ENCODE assay signal across 8 mouse cellular contexts in genomic region chr9:57129641-57130040, GRCm38 (mm10). TPM values are rescaled to one million over a fixed set of nuclear protein-coding genes. Genes with fewer than 3 reads are reported as not detected.
A peak's percentile ranks its signal among the peaks of the same experiment; 100 is the strongest.
DNase-seq lines count a peak whose midpoint lies in the region; ATAC-seq lines count a peak whose summit lies in the region.

No protein-coding gene starts in this region.

- H3K4me1 ChIP-seq in heart, embryonic 14.5 days (ENCODE audit: control insufficient read depth in 2 of 2, insufficient read depth in 2 of 2, low read length in 2 of 2): peaks cover 5 to 12% of the 10 kb centered on the region in 2 experiments
- H3K4me1 ChIP-seq in brown adipose tissue, adult 24 weeks (ENCODE audit: control insufficient read depth, insufficient read depth, insufficient read length, low read length): no peaks in the 10 kb centered on the region
- peaks cover 20% of the 10 kb centered on the region for H3K4me1 ChIP-seq in hindbrain, embryonic 15.5 days (replicated peaks)
- peaks cover 15% of the 10 kb centered on the region for H3K4me1 ChIP-seq in midbrain, embryonic 13.5 days (replicated peaks)

- peak overlapping the region in 1 of 2 experiments; percentile 83; a peak in 1 of 4 replicates for H3K4me3 ChIP-seq in heart, embryonic 14.5 days (ENCODE audit: control insufficient read depth in 1 of 2, insufficient read depth in 1 of 2, low read depth in 1 of 2, low read length in 2 of 2)
- 0 out of 2 replicates have a peak overlapping the region, but pooled peaks have one; percentile 83 for H3K4me3 ChIP-seq in brown adipose tissue, adult 24 weeks (ENCODE audit: insufficient read depth, low read depth, low read length)
- peak overlapping the region; percentile 80 for H3K4me3 ChIP-seq in hindbrain, embryonic 15.5 days
- H3K4me3 ChIP-seq in midbrain, embryonic 13.5 days (replicated peaks): peak overlapping the region; percentile 56; the same call in 1 of the 2 replicates

- no peaks in the 10 kb centered on the region for H3K27me3 ChIP-seq in heart, embryonic 14.5 days (ENCODE audit: control insufficient read depth, insufficient read depth, low read length)
- no peaks in the 10 kb centered on the region for H3K27me3 ChIP-seq in hindbrain, embryonic 15.5 days
- H3K27me3 ChIP-seq in midbrain, embryonic 13.5 days: no peaks in the 10 kb centered on the region

- H3K9ac ChIP-seq in heart, embryonic 14.5 days (ENCODE audit: low read length): peak overlapping the region; percentile 89; the same call in 1 of the 2 replicates
- H3K9ac ChIP-seq in hindbrain, embryonic 15.5 days: peak overlapping the region; percentile 77; the same call in 1 of the 2 replicates
- H3K9ac ChIP-seq in midbrain, embryonic 13.5 days (replicated peaks): no peak overlapping the region; the same call in 1 of the 2 replicates

- intact Hi-C loops in heart, postnatal 25 days (cut with DNase I): loop anchor here (1.0 to 5.0 kb wide), 5 partner anchors 52 to 237 kb away; partner anchors contain the start of gene Snx33

- no peak for DNase-seq in heart, postnatal 25 days (ENCODE audit: low spot score)
- DNase-seq in frontal cortex, adult 2 months (ENCODE audit: extremely low spot score in 1 of 2, low spot score in 1 of 2): no peak
- DNase-seq in thymus, postnatal 25 days: no peak
- no peak for DNase-seq in right cerebral cortex, postnatal 10 days (ENCODE audit: low spot score in 2 of 2)

- no peak for ATAC-seq in heart, embryonic 14.5 days (ENCODE audit: insufficient number of reproducible peaks, insufficient read depth, low FRiP score, low read depth)
- ATAC-seq in hindbrain, embryonic 15.5 days (ENCODE audit: low FRiP score, low read depth): no peak
- no peak for ATAC-seq in midbrain, embryonic 13.5 days

- H3K36me3 ChIP-seq in heart, embryonic 14.5 days (ENCODE audit: control insufficient read depth, insufficient read depth, low read length): peaks cover 55% of the 10 kb centered on the region
- H3K36me3 ChIP-seq in hindbrain, embryonic 15.5 days: peaks cover 26% of the 10 kb centered on the region
- peaks cover 39% of the 10 kb centered on the region for H3K36me3 ChIP-seq in midbrain, embryonic 13.5 days

- no peak overlapping the region for H3K27ac ChIP-seq in heart, embryonic 14.5 days (replicated peaks in 1 of 2; ENCODE audit: control insufficient read depth in 1 of 2, insufficient read depth in 1 of 2, low read depth in 2 of 2, low read length in 2 of 2)
- H3K27ac ChIP-seq in brown adipose tissue, adult 24 weeks (replicated peaks; ENCODE audit: low read depth, low read length): no peak overlapping the region
- peak overlapping the region; percentile 95; the same call in 1 of the 2 replicates for H3K27ac ChIP-seq in hindbrain, embryonic 15.5 days (replicated peaks)
- H3K27ac ChIP-seq in midbrain, embryonic 13.5 days: no peak overlapping the region

- H3K4me2 ChIP-seq in heart, embryonic 14.5 days (ENCODE audit: low read length): peak overlapping the region; percentile 91
- H3K4me2 ChIP-seq in hindbrain, embryonic 15.5 days: peak overlapping the region; percentile 80
- peak overlapping the region; percentile 67 for H3K4me2 ChIP-seq in midbrain, embryonic 13.5 days (replicated peaks)

- H3K9me3 ChIP-seq in heart, embryonic 14.5 days (ENCODE audit: control insufficient read depth, low read length): no peaks in the 10 kb centered on the region
- no peaks in the 10 kb centered on the region for H3K9me3 ChIP-seq in hindbrain, embryonic 15.5 days
- H3K9me3 ChIP-seq in midbrain, embryonic 13.5 days: no peaks in the 10 kb centered on the region

RNA-seq across cellular contexts. Expression of gene Man2c1, which starts 0.8 kb away (rescaled TPM):
- polyA plus RNA-seq in heart, embryonic 14.5 days (2014; fragmentation: Nextera tagmentation; extraction: Ambion mirVana): 33.1 and 34.3 TPM in 2 replicates
- 10 to 100 TPM; 43.7 to 46.0 TPM for total RNA-seq in heart, postnatal 25 days (2021)
- 33.1 and 72.3 TPM in 2 replicates for polyA plus RNA-seq in brown adipose tissue, adult 24 weeks (2012; ENCODE audit: insufficient read depth, insufficient read length, missing spikeins)
- 94.9 and 108 TPM in 2 replicates for polyA plus RNA-seq in hindbrain, embryonic 15.5 days (2015; fragmentation: Nextera tagmentation; extraction: Ambion mirVana)
- polyA plus RNA-seq in midbrain, embryonic 13.5 days (2015; fragmentation: Nextera tagmentation; extraction: Ambion mirVana): 69.3 and 70.0 TPM in 2 replicates
- 241 and 243 TPM in 2 replicates for polyA plus RNA-seq in frontal cortex, adult 2 months (2012; rRNA removed)

RNA-seq across cellular contexts. Expression of gene Neil1, which starts 18.5 kb away (rescaled TPM):
- polyA plus RNA-seq in heart, embryonic 14.5 days (2014; fragmentation: Nextera tagmentation; extraction: Ambion mirVana): 5.4 and 6.1 TPM in 2 replicates
- total RNA-seq in heart, postnatal 25 days (2021): 1 to 10 TPM; 5.4 to 6.0 TPM
- polyA plus RNA-seq in brown adipose tissue, adult 24 weeks (2012; ENCODE audit: insufficient read depth, insufficient read length, missing spikeins): 9.9 and 10.9 TPM in 2 replicates
- 9.1 and 9.9 TPM in 2 replicates for polyA plus RNA-seq in hindbrain, embryonic 15.5 days (2015; fragmentation: Nextera tagmentation; extraction: Ambion mirVana)
- 10.4 TPM in 2 replicates for polyA plus RNA-seq in midbrain, embryonic 13.5 days (2015; fragmentation: Nextera tagmentation; extraction: Ambion mirVana)
- polyA plus RNA-seq in frontal cortex, adult 2 months (2012; rRNA removed): 13.5 and 15.0 TPM in 2 replicates

RNA-seq across cellular contexts. Expression of gene Commd4, which starts 28.5 kb away (rescaled TPM):
- polyA plus RNA-seq in heart, embryonic 14.5 days (2014; fragmentation: Nextera tagmentation; extraction: Ambion mirVana): 67.3 and 77.7 TPM in 2 replicates
- 10 to 100 TPM; 26.4 to 28.8 TPM for total RNA-seq in heart, postnatal 25 days (2021)
- polyA plus RNA-seq in brown adipose tissue, adult 24 weeks (2012; ENCODE audit: insufficient read depth, insufficient read length, missing spikeins): 65.1 and 89.8 TPM in 2 replicates
- polyA plus RNA-seq in hindbrain, embryonic 15.5 days (2015; fragmentation: Nextera tagmentation; extraction: Ambion mirVana): 170 and 192 TPM in 2 replicates
- 169 and 177 TPM in 2 replicates for polyA plus RNA-seq in midbrain, embryonic 13.5 days (2015; fragmentation: Nextera tagmentation; extraction: Ambion mirVana)
- polyA plus RNA-seq in frontal cortex, adult 2 months (2012; rRNA removed): 173 and 188 TPM in 2 replicates

RNA-seq across cellular contexts. Expression of gene Sin3a, which starts 57.8 kb away (rescaled TPM):
- polyA plus RNA-seq in heart, embryonic 14.5 days (2014; fragmentation: Nextera tagmentation; extraction: Ambion mirVana): 25.2 and 29.2 TPM in 2 replicates
- 10 to 100 TPM; 27.0 to 31.7 TPM for total RNA-seq in heart, postnatal 25 days (2021)
- 14.9 and 20.4 TPM in 2 replicates for polyA plus RNA-seq in brown adipose tissue, adult 24 weeks (2012; ENCODE audit: insufficient read depth, insufficient read length, missing spikeins)
- polyA plus RNA-seq in hindbrain, embryonic 15.5 days (2015; fragmentation: Nextera tagmentation; extraction: Ambion mirVana): 22.5 and 23.2 TPM in 2 replicates
- polyA plus RNA-seq in midbrain, embryonic 13.5 days (2015; fragmentation: Nextera tagmentation; extraction: Ambion mirVana): 29.6 and 33.2 TPM in 2 replicates
- 27.4 and 29.9 TPM in 2 replicates for polyA plus RNA-seq in frontal cortex, adult 2 months (2012; rRNA removed)
